Mouse (Mus musculus) liver, embryonic 15.5 days (tissue): ENCODE measurements at regions not wholly inside any gene's neighbourhood (a gene's known extent, or its start where the extent isn't known, plus 50 kb on each side); places are given as distances from the start of the nearest gene placed in this dataset.
A peak's percentile ranks its signal among the peaks of the same experiment; 100 is the strongest.

Experiments used
- ATAC-seq: fragments of 200-750 bp; cut with Nextera tagmentation; 2 replicates; pipeline ENCODE4 v1.8.0; 2017; ENCODE audit warnings: moderate number of reproducible peaks, mild to moderate bottlenecking, moderate library complexity; ENCODE audit not compliant: insufficient read depth
- H3K27ac ChIP-seq: fragments of 300-500 bp; sonication (generic); replicated peaks from 2 replicates; pipeline ENCODE4 v1.5.1; 2015; ENCODE audit warnings: mild to moderate bottlenecking, inconsistent platforms
- H3K27me3 ChIP-seq: fragments of 300-500 bp; sonication (generic); 2 replicates; pipeline ENCODE4 v1.6.1; 2015; ENCODE audit warnings: mild to moderate bottlenecking, inconsistent platforms
- H3K36me3 ChIP-seq: fragments of 300-500 bp; sonication (generic); replicated peaks from 2 replicates; pipeline ENCODE4 v1.6.1; 2015; ENCODE audit warnings: moderate library complexity, mild to moderate bottlenecking, inconsistent platforms
- H3K4me1 ChIP-seq: fragments of 300-500 bp; sonication (generic); replicated peaks from 2 replicates; pipeline ENCODE4 v1.6.1; 2015; ENCODE audit warnings: inconsistent platforms
- H3K4me2 ChIP-seq: fragments of 300-500 bp; sonication (generic); 2 replicates; pipeline ENCODE4 v1.6.1; 2015; ENCODE audit warnings: moderate library complexity, mild to moderate bottlenecking, inconsistent platforms
- H3K4me3 ChIP-seq: fragments of 300-500 bp; sonication (generic); replicated peaks from 2 replicates; pipeline ENCODE4 v1.5.1; 2015; ENCODE audit warnings: mild to moderate bottlenecking, inconsistent platforms
- H3K9ac ChIP-seq: fragments of 300-500 bp; sonication (generic); 2 replicates; pipeline ENCODE4 v1.6.1; 2015; ENCODE audit warnings: moderate library complexity, mild to moderate bottlenecking, inconsistent platforms
- H3K9me3 ChIP-seq: fragments of 300-500 bp; sonication (generic); replicated peaks from 2 replicates; pipeline ENCODE4 v1.6.1; 2016; ENCODE audit warnings: inconsistent platforms
- WGBS: fragments of 180-500 bp; shearing (Covaris S2); methylation state at CpG from one replicate; pipeline ENCODE4 v1.1.7; 2015; ENCODE audit warnings: mixed read lengths; ENCODE audit not compliant: insufficient replicate concordance; 5-methylcytosine and 5-hydroxymethylcytosine counted together

DNA sequence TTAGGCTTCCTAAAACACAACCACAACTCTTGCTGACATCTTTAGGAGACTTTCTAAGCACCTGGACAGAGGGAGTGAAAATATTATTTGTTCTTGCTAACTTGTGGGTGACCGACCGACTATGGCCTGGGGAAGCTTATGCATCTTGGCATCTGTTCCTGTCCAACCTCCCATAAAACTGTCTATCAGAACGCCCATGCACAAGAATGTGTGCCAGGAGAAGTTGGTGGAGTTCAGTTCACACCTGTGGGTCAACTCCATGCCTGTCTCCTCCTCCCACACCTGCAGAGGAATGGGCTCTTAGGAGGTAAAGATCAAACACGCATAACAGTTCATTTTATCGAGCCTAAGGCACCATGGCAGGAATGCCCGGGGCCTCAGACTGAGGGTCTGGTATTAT is 232.7 kb upstream of the Elac2 start:
- H3K9ac ChIP-seq, result no peak overlapping the region
- no peaks in the 10 kb centered on the region for H3K36me3 ChIP-seq
- H3K27ac ChIP-seq, result no peak overlapping the region
- H3K4me2 ChIP-seq, result no peak overlapping the region
- ATAC-seq, result no peak
- no peaks in the 10 kb centered on the region for H3K4me1 ChIP-seq
- no peaks in the 10 kb centered on the region for H3K9me3 ChIP-seq
- 60% methylated on average over 6 of the region's 6 CpGs for WGBS
- no peaks in the 10 kb centered on the region for H3K27me3 ChIP-seq
- H3K4me3 ChIP-seq, result no peak overlapping the region

GRCm38 (mm10) chr11:64749976-64750375 is 228.9 kb upstream of the Elac2 start:
- no peak overlapping the region for H3K4me3 ChIP-seq
- H3K36me3 ChIP-seq, result no peaks in the 10 kb centered on the region
- ATAC-seq, result no peak
- H3K27me3 ChIP-seq, result no peaks in the 10 kb centered on the region
- no peaks in the 10 kb centered on the region for H3K4me1 ChIP-seq
- WGBS, result 29% methylated on average over 9 of the region's 9 CpGs
- H3K9ac ChIP-seq, result no peak overlapping the region
- H3K27ac ChIP-seq, result no peak overlapping the region
- no peaks in the 10 kb centered on the region for H3K9me3 ChIP-seq
- H3K4me2 ChIP-seq, result no peak overlapping the region

GRCm38 (mm10) chr11:64752299-64752698 is 226.5 kb upstream of the Elac2 start:
- Histone ChIP-seq H3K9ac (no peak overlapping the region), H3K9me3 (no peaks in the 10 kb centered on the region), H3K4me3 (no peak overlapping the region), H3K27ac (no peak overlapping the region), H3K27me3 (no peaks in the 10 kb centered on the region), H3K4me2 (no peak overlapping the region), H3K36me3 (no peaks in the 10 kb centered on the region), H3K4me1 (no peaks in the 10 kb centered on the region)
- no peak for ATAC-seq
- 31% methylated on average over 3 of the region's 3 CpGs for WGBS

DNA sequence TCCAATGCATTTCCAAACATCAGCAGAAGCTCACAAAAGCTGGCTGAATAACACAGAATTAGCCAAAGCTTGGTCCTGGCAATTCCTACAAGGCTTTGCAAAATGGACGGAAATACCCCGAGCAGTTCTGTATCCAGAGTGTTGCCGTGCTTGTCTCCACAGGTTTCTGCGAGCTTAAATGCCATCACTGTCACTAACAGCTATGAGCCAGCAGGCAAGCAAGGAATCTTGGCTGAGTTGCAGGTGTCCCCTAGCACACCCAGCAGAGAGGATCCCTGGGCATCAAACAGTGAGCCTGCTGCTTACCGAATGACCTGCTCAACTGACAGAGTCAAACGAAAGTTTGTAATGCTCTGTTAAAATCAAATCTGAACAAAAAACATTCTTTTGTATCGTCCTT is 226.0 kb upstream of the Elac2 start:
- no peak overlapping the region for H3K27ac ChIP-seq
- H3K4me1 ChIP-seq, result no peaks in the 10 kb centered on the region
- H3K4me3 ChIP-seq, result no peak overlapping the region
- no peak overlapping the region for H3K4me2 ChIP-seq
- H3K27me3 ChIP-seq, result no peaks in the 10 kb centered on the region
- no peaks in the 10 kb centered on the region for H3K36me3 ChIP-seq
- H3K9ac ChIP-seq, result no peak overlapping the region
- H3K9me3 ChIP-seq, result no peaks in the 10 kb centered on the region
- no peak for ATAC-seq
- 67% methylated on average over 7 of the region's 7 CpGs for WGBS

GRCm38 (mm10) chr11:64754076-64754475 is 224.8 kb upstream of the Elac2 start:
- no peak overlapping the region for H3K27ac ChIP-seq
- no peaks in the 10 kb centered on the region for H3K9me3 ChIP-seq
- H3K9ac ChIP-seq, result no peak overlapping the region
- H3K36me3 ChIP-seq, result no peaks in the 10 kb centered on the region
- H3K4me2 ChIP-seq, result no peak overlapping the region
- H3K4me1 ChIP-seq, result no peaks in the 10 kb centered on the region
- no peak overlapping the region for H3K4me3 ChIP-seq
- ATAC-seq, result no peak
- WGBS, result 48% methylated on average over 5 of the region's 5 CpGs
- no peaks in the 10 kb centered on the region for H3K27me3 ChIP-seq

GRCm38 (mm10) chr11:64755563-64755962 is 223.3 kb upstream of the Elac2 start:
- H3K4me2 ChIP-seq, result no peak overlapping the region
- H3K9ac ChIP-seq, result no peak overlapping the region
- no peaks in the 10 kb centered on the region for H3K4me1 ChIP-seq
- no peak overlapping the region for H3K27ac ChIP-seq
- H3K36me3 ChIP-seq, result no peaks in the 10 kb centered on the region
- no peak for ATAC-seq
- no peaks in the 10 kb centered on the region for H3K27me3 ChIP-seq
- WGBS, result 49% methylated on average over 1 of the region's 1 CpGs
- H3K4me3 ChIP-seq, result no peak overlapping the region
- no peaks in the 10 kb centered on the region for H3K9me3 ChIP-seq

GRCm38 (mm10) chr11:64760626-64761025 is 218.2 kb upstream of the Elac2 start:
- Histone ChIP-seq H3K4me1 (no peaks in the 10 kb centered on the region), H3K27ac (no peak overlapping the region), H3K27me3 (no peaks in the 10 kb centered on the region), H3K4me3 (no peak overlapping the region), H3K9ac (no peak overlapping the region), H3K9me3 (no peaks in the 10 kb centered on the region), H3K4me2 (no peak overlapping the region), H3K36me3 (no peaks in the 10 kb centered on the region)
- WGBS, result 72% methylated on average over 3 of the region's 3 CpGs
- no peak for ATAC-seq

DNA sequence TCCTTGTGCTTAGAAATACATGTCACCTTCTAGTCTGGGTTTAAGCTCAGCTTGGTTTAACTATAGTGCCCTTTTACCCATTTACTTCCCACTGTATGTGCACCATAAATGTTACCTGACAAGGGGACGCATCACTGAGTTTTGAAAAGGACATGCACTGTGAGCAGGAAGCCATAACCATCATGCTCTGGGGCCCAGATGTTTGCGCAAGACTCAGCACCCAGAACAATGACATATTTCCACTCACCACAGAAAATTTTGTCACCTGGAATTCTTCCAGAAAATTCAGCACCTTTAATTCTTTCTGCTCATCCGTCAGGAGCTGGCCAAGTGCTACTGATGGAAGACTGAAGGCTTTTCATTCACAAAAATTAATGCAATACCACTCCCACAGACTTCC is 216.1 kb upstream of the Elac2 start:
- WGBS, result 54% methylated on average over 3 of the region's 3 CpGs
- Histone ChIP-seq H3K9me3 (no peaks in the 10 kb centered on the region), H3K36me3 (no peaks in the 10 kb centered on the region), H3K9ac (no peak overlapping the region), H3K4me1 (no peaks in the 10 kb centered on the region), H3K4me3 (no peak overlapping the region), H3K4me2 (no peak overlapping the region), H3K27me3 (no peaks in the 10 kb centered on the region), H3K27ac (no peak overlapping the region)
- ATAC-seq, result no peak

GRCm38 (mm10) chr11:64764056-64764455 is 214.8 kb upstream of the Elac2 start:
- Histone ChIP-seq H3K27ac (no peak overlapping the region), H3K4me1 (no peaks in the 10 kb centered on the region), H3K4me3 (no peak overlapping the region), H3K4me2 (no peak overlapping the region), H3K9me3 (no peaks in the 10 kb centered on the region), H3K9ac (no peak overlapping the region), H3K27me3 (no peaks in the 10 kb centered on the region), H3K36me3 (no peaks in the 10 kb centered on the region)
- 55% methylated on average over 6 of the region's 6 CpGs for WGBS
- ATAC-seq, result no peak

DNA sequence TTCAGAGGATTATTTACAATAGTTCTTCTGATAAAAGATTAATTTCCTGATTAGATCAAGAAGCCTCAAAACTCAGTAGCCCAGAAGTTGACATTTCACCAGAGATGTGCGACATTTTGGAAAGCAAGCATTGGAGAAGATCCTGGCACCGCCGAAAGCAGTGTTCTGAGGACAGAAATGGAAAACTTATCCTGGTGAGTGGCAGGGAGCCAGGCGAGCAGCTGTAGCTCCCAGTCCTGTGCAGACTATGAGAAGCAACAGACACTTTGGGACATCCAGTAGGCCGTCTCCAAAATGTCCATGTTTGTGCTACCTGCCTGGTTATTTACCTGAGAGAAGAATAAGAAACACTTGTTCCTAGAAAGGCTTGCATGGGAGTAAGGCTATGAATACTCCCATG is 202.1 kb upstream of the Elac2 start:
- Histone ChIP-seq H3K9me3 (no peaks in the 10 kb centered on the region), H3K9ac (no peak overlapping the region), H3K4me1 (no peaks in the 10 kb centered on the region), H3K27me3 (no peaks in the 10 kb centered on the region), H3K4me2 (no peak overlapping the region), H3K36me3 (no peaks in the 10 kb centered on the region), H3K27ac (no peak overlapping the region), H3K4me3 (no peak overlapping the region)
- ATAC-seq, result no peak
- WGBS, result 56% methylated on average over 5 of the region's 5 CpGs

GRCm38 (mm10) chr11:64800246-64801121 is 178.4 kb upstream of the Elac2 start:
- no peaks in the 10 kb centered on the region for H3K9me3 ChIP-seq
- no peak for ATAC-seq
- H3K36me3 ChIP-seq, result no peaks in the 10 kb centered on the region
- 35% methylated on average over 21 of the region's 21 CpGs for WGBS
- H3K4me3 ChIP-seq, result peak overlapping the region; percentile 10; the same call in 1 of the 2 replicates
- H3K27ac ChIP-seq, result peak overlapping the region; percentile 85
- no peaks in the 10 kb centered on the region for H3K27me3 ChIP-seq
- H3K4me1 ChIP-seq, result peaks cover 18% of the 10 kb centered on the region
- peak overlapping the region; percentile 58 for H3K4me2 ChIP-seq
- H3K9ac ChIP-seq, result peak overlapping the region; percentile 45

GRCm38 (mm10) chr11:64801351-64801750 is 177.5 kb upstream of the Elac2 start:
- Histone ChIP-seq H3K4me1 (peaks cover 18% of the 10 kb centered on the region), H3K9me3 (no peaks in the 10 kb centered on the region), H3K4me2 (peak overlapping the region; percentile 58), H3K27me3 (no peaks in the 10 kb centered on the region), H3K36me3 (no peaks in the 10 kb centered on the region), H3K27ac (peak overlapping the region; percentile 85), H3K4me3 (peak overlapping the region; percentile 10), H3K9ac (peak overlapping the region; percentile 45)
- WGBS, result 13% methylated on average over 10 of the region's 10 CpGs
- ATAC-seq, result peak; percentile 100
